Mouse (Mus musculus): ENCODE data around the gene Arhgap32.

Arhgap32 gene

DNA sequence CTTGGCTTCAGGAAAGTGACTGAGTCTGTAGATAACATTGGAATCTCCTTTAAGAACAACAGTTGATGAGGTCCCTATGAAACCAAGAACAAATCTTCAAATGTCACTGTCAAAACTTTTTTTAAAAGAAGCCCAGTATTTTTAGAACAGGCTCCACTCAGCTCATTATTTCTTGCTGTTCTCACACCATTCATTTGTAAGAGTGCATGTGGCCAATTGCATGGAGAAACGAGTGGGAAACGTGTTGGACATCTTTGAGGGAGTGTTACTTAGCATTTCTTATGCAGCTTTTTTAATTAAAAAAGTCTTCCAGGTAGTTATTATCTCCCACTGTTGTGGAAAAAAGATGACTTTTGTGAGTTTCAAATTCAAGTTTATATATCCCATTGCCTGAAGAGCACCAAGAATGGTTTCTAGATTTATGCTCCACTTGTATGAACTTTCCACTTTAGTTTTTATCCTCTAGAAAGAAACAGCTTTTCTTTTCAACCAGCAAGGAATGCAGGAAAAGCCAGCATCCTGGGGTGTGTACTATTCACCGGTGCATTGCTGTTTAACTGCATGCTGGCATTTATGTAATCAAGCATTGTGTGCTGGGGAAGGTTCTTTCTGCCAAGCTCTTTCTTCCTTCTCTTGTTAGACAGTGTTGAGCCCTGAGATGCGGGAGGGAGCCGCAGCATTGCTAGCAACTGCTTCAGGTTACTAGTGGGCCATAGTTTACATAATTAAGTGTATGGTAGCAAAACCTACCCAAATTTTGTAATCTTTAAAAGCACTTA is 76.5 kb downstream of the Arhgap32 start:
- no peak for DNase-seq (ENCODE audit: low spot score in 2 of 2)

DNA sequence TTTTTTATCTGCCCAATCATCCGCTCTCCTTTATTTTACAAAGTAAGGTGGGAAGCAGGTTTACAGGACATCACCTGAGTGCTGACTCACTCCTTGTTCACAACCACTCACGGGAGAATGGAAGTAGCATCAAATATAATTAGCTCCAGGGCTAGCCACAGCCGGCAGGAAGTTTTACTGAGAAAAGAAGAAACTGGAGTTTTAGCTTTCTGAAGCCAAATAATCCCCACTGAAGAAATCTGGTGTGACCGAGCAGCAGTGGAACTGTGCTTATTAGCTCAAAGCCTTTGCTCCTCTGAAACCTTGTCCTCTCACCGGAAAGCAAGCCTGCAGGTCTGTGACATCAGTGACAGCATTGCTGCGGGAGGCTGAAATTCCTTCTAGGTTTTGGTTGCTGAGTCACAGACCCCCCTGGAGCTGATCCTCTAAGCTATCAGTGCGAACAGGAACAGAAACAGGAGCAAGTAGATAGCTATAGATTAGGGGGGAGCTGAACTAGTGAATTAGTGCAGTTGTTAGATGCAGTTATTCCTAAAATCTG is 88.6 kb downstream of the Arhgap32 start:
- no peak for DNase-seq (ENCODE audit: low spot score in 2 of 2)

DNA sequence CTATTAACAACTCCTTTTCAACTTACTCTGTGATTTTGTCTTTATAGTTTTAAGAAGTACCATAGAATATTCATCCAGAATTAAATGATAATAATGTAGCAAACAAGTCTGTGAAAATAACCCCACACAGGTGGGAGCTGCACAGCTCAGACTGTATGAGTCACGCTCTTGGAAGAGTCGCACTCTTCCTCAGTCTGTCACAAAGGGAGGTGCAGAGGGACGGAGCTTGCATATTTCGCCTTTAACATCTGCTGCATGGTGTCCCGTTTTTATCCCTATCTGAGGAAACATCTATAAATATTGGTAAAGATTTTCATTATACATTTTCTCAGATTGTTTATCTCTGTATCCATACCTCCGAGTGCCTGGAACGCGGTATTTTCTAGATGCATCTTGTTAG is 91.2 kb downstream of the Arhgap32 start:
- no peak for DNase-seq (ENCODE audit: low spot score in 2 of 2)

DNA sequence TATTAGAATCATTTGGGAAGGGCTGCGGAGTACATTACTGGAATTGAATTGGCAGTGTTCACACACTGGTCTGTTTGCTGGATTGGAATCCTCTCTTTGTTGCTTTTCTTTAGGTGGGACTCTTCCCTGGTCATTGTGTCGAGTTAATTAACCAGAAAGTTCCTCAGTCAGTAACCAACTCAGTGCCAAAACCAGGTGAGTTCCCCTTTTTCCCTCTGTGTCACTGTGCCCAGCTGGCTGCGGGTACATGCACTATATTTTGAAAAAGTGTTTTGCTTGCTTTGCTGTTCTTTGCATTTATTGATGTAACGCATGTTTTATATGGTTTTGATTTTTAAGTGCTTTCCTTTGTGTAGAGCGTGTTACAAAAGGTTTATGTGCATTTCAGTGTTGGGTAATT is 92.1 kb downstream of the Arhgap32 start:
- DNase-seq (ENCODE audit: low spot score in 2 of 2): no peak

DNA sequence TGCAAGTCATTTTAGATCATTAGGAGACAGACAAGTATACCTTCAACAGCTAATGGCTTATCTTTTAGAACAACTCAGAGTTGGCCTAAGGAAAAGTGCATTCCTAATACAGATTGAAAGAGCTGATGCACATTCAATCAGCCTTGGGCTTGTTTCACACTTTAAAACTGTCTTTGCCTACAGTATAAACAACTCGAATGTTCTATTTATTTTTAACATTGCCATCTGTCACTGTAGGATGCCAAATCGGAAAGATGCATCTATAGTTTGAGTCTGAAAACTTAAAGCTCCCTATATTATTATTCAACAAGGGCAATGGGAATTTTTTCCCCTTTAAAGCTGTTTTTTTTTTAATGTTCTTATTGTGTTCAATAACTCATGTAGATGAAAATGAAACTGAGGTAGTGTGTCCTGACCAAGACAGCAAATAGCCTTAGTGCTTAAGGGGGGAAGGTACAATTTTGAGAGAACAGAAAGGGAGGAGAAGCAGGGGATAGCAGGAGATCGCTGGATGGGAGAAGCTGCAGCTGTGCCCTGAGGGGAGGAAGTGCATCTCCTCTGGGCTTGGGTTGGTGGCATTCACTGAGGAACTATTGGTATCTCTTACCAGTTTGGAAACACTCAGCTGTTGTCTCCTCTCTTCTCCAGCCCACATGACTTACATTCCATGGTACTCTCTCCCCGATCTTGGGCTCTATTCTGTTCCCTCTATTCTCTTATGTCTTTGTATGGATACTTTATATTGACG is 101.1 kb downstream of the Arhgap32 start:
- DNase-seq (ENCODE audit: low spot score in 2 of 2): no peak

DNA sequence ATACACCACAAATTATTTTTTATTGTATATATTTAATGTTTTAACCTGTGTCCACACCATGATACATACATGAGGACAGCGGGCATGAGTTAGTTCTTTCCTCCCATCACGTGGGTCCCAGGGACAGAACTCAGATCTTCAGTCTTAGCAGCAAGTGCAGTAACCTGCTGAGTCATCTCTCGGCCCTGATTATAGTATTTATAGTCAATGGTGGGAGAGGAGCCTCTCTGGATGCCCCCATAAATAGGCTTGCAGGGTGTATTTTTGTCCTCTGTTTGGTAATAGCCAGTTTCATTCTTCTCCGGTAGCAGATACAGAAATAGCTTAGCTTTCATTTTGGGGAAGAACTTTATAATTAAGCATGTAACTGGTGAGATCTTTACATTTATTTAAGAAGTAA is 103.5 kb downstream of the Arhgap32 start:
- no peak for DNase-seq (ENCODE audit: low spot score in 2 of 2)

DNA sequence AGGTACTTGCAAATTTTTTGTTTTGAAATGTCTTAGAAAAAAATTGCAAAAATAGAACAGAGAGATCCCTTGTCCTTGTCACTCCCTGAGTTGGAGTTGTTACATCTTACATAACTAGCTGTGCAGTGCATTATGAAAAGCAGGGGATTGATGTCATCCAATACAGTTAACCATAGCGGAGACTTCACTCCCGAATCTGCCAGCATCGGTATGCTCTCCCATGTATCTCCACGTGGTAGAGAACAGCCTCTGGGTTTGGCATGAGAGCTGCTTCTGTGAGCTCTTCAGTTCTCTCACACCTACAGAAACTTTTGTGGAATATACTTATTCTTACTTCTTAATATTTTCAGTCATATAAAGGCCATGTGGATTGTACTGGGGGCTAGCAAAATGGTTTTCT is 106.2 kb downstream of the Arhgap32 start:
- DNase-seq (ENCODE audit: low spot score in 2 of 2): no peak

DNA sequence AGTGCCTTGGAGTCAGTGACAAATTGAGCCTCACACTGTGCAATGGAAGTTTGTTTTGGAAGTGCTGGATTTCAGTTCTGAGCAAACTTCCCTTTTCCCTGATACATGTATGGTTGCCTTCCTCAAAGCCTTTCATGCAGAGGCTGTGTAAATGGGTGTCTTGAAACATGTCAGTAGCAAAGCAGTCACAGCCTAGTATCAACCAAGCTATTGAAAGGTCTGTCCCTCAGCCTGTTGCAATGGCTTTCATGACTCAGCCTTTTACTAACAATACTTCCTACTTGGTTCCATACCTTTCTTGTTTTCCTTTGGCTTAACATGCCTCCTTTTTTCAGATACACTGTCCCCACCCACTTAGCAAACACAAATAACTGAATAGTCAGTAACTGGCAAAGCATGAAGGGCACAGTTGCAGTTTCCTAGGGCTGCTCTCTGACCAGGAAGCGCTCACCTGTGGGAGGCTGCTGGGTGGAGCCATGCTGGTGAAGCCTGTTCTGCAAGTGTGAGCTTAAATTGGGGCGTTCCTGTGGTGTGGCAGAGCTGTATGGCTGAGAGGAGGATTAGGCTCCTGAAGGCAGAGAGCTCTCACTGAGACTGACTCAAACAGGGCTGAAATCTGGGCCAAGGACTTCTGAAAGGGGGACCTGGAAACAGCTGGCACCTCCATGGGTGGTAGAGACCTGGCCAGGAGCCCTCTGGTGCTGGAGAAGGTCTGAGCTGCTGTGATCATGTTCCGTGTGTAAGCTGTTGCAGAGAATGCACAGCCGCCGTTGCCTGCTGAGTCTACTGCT is 108.0 kb downstream of the Arhgap32 start:
- no peak for DNase-seq (ENCODE audit: low spot score in 2 of 2)

DNA sequence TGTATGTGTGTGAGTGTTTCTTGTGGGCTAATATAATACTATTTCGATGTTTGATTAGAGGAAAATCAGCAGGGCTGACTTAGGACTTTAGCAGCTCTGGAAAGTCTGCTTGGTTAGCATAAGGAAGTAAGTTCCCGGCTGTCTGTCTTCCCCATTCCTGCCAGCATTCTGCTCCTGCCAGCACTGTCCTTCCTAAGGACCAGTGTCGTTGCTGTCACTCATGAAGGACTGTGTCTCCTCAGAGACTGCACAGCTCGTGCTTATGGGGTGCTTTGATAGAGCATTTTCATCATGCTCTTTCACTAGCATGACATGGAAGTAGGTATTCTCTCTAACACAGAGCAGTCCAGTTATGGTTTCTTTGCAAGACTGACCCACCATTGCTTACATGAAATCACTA is 109.0 kb downstream of the Arhgap32 start:
- DNase-seq (ENCODE audit: low spot score in 2 of 2): no peak

DNA sequence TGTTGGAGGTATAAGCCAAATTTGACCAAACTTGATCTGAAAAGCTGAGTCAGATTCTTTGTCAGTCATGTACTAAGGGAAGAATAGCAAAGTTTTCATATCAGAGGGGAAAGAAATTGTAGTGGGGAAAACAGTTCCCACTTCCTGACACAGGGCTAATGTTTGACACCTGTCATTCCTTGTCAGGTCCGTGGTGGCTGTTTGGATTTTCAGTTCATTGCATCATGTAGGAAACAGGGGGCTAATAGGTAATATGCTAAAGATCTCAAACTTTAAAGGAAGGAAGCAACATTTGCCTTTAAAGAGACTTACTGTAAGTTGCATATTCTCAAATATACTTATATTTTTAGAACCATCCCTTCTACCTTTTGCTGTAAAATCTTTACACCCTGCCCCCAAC is 109.6 kb downstream of the Arhgap32 start:
- DNase-seq (ENCODE audit: low spot score in 2 of 2): no peak

DNA sequence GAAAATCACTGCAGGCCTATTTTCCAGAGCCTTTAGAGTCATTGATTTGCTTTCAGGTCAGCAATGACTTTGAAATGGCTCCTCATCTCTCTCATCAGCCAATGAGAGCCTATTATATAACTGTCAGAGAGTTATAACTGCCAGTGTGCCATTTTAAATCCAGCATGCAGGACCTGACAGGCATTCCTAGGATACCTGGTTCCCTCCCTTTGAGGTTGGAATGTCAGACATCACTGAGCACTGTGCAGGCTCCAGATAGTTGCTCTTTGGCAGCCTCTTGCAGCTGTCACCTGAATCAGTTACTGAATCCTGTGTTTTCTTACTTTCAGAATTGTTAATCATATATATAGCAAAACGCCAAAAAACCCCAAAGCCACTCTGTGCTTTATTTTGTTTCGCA is 111.1 kb downstream of the Arhgap32 start:
- DNase-seq (ENCODE audit: low spot score in 2 of 2): no peak

DNA sequence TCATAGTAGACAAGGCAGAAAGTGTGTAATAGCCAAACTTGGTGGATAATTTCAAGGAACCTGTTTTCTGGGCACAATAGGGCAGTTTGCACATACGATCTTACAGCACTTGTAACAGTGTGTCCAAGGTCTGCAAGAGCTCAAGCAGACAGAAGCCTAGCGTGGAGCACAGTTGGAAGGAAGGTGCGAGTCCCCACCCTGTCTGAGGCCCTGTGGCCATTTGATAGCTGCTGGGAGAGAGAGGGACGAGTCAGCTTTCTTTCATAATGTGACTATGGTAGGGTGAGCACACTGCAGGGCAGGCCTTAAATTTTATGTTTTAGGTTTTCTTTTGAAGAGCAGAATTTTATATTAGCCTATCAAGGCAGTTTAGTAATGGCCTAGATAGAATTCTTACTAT is 117.7 kb downstream of the Arhgap32 start:
- no peak for DNase-seq (ENCODE audit: low spot score in 2 of 2)

DNA sequence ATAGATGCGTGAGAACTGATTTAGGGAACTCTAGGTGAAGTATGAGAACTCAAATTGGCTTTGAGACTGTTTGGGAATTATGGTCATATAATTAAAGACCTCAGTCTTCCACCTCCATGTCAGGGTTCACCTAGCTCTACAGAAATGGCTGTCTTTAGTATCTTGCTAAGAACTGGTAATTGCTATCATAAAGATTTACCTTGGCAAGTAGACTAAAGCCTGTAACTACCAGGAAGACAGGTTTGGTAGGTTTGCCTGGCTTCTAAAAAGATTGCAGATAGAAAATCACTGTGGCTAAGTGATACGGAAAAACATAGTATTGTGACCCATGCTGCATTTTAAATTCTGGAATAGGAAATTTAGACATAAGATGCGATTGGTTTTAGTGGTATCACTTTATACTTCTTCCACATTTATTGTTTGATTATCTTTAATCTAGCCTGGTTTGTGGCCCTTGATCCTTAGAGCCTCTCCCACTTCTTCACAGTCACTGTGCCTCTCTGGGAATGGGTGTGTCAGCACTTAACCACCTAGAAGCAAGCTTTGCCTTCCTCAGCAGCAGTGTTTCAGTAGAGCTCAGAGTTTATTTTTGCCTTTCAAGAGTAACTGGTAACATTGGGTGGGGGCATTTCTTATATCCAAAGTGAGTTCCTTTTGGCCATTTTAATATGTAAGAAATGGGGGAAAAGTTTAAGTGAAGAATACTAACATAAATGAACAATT is 119.0 kb downstream of the Arhgap32 start:
- DNase-seq (ENCODE audit: low spot score in 2 of 2): no peak

DNA sequence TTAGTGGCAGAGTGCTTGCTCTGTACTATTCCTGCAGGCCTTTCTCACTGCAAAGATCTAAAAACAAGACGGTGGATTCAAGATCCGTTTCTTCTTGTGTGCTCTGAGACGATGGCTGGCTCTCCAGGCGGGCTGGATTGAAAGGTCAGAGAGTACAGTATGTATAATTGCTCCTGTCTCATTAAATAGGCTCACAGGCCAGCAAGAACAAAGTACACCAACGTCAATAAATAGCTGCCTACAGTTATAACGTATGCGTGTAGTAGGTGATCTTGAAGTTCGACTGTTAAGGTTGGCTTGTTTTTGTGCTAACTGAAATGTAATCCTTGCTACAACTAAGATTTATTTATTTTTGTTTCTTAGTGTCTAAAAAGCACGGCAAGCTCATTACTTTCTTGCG is 123.0 kb downstream of the Arhgap32 start:
- no peak for DNase-seq (ENCODE audit: low spot score in 2 of 2)

DNA sequence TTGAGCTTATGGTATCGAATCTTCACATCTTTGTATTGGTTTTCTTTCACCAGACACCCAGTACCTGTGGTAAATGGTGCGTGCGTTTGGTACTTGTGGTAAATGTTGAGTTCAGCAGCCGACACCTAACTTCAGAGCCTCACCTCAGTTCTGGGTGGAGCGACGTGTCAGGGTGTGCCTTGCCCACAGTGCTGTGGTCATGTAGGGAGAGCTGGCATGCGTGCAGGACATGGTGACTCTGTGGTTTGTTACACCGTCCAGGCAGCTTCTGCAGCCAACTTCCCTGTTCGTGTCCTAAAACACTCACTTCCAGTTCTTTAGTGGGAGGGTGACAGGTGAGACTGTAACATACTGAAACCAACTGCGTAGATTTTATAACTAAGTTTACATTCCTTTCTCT is 123.5 kb downstream of the Arhgap32 start:
- DNase-seq (ENCODE audit: low spot score in 2 of 2): no peak

DNA sequence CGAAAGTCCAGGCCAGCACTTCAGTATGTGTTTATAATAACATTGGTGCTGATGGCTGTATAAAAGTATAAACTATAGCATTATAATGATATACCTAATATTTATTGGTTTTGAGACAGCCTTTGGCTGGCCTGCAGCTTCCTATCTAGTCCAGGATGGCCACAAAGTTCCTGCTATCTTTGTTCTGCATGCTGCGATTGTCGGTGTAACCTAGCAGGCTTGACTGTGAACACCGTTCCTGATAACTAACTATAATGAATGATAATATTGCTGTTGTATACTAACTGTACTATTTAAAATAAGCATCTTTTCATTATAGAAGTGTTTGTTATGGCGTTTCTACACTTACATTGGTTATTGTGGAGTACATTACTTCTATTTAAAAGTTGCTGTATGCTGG is 124.5 kb downstream of the Arhgap32 start:
- DNase-seq (ENCODE audit: low spot score in 2 of 2): no peak

DNA sequence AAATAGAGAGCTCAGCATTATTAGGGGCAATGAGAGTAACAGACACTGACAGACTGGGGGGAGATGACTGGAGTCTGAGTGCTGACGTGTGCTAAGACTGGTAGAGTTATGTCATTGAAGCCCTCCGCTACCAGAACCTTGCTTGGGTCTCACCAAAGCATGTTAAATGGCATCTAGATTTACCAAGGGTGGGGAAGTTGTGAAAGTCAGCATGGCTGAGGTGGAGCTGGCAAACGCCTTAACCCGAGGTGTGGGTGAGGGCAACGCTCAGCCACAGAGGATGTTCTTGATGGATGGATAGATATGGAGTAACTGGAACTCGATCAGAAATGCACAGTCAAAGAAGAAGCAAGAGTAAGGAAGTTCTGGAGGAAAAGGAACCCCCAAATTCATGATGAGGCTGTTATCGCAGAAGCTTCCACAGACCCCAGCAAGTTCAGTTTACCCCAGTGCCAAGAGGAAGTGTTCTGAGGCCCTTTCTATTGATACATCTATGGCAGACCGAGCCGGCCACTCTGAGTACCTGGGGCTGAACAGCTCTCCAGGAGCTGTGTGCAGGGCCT is 125.8 kb downstream of the Arhgap32 start:
- no peak for DNase-seq (ENCODE audit: low spot score in 2 of 2)

DNA sequence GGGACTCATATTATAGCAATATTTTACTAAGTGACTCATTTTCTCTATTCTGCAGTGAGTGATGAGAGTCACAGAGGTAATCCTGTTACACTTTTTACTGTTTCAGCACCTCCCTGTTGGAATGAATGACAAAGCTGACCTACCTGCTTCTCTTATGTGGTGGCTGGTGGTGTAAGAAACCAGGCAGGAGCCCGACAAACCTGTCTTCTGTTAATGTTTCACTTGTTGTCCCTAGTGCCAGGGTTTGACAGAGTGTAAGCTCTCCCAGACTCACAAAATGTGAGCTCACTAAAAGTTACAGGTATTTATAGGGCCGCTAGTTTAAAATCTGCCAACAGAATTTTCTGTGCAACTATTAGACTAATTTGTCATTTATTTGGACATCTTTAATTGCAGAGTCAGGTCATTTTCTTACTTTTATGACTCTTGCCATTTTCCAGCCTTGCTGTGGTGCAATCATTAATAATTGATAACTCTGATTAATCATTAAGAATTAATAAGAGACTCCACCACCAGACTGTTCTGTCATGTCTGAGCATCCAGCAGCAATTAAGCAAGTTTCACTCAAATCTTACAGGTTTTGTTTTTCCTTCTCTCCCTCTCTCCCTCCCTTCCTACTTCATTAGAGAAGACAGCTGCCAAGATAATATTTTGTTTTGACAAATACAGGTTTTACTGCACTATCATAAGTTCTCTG is 127.1 kb downstream of the Arhgap32 start:
- DNase-seq (ENCODE audit: low spot score in 2 of 2): no peak

DNA sequence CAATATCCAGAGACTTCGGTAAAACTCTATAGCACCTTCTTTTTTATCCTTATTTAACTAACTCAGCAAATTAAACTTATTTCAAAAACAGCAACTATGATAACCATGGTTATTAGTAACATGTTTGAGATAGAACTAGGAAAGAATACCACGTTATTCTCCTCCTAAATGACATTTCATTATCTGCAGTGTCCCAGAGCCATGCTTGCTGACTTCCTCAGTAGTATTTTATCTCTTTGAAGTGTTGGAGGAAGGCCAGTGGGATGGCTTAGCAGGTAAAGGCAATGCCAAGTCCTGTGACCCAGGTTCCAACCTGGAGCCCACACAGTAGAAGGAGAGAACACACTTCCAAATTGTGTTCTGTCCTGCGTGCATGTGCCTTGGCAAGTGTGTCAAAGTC is 129.3 kb downstream of the Arhgap32 start:
- DNase-seq (ENCODE audit: low spot score in 2 of 2): no peak

DNA sequence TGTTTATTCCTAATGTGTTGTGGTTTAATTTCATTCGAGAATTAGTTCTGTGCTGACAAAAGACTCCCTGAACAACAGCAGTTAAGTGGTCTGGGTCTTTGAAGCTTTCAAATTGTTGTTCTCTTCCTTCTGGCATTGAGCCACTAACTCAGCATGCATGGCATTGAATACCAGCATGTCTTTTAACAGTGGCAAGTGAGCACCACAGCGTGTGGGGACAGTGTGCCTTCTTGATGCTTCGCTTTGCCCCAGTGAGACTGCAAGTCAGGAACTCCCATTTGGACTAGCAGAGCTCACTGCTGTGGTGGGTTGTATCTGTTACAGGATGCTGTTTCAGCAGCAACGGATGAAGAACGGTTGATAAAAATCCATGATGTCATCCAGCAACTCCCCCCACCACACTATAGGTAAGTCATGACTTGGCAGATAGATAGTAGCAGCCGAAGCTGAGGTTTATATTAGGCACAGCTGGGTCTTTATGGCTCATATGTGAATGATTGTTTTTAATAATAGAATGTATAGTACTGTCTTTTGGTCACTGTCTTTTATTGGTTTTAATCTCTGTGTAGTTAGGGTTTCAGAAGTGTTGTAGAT is 130.3 kb downstream of the Arhgap32 start:
- no peak for DNase-seq (ENCODE audit: low spot score in 2 of 2)
